Mouse (Mus musculus): ENCODE data around the gene Cables2.

The Cables2 gene

GRCm38 (mm10) chr2:180256296-180257000, 16.8 kb downstream of the Cables2 start:
- peak; percentile 91 for DNase-seq (ENCODE audit: low read depth, low spot score)

- DNase-seq (ENCODE audit: low read depth, low spot score) = peak; percentile 79
Measured at GRCm38 (mm10) chr2:180255701-180256100, 17.6 kb downstream of the Cables2 start.

- no peak for DNase-seq (ENCODE audit: low read depth, low spot score)
Measured at GRCm38 (mm10) chr2:180254436-180255209, 18.7 kb downstream of the Cables2 start.

- DNase-seq (ENCODE audit: low read depth, low spot score) = peak; percentile 94
Measured at GRCm38 (mm10) chr2:180251838-180252237, 21.5 kb downstream of the Cables2 start.

GRCm38 (mm10) chr2:180250930-180251611, 22.2 kb downstream of the Cables2 start:
- DNase-seq (ENCODE audit: low read depth, low spot score) = peak; percentile 97

DNA sequence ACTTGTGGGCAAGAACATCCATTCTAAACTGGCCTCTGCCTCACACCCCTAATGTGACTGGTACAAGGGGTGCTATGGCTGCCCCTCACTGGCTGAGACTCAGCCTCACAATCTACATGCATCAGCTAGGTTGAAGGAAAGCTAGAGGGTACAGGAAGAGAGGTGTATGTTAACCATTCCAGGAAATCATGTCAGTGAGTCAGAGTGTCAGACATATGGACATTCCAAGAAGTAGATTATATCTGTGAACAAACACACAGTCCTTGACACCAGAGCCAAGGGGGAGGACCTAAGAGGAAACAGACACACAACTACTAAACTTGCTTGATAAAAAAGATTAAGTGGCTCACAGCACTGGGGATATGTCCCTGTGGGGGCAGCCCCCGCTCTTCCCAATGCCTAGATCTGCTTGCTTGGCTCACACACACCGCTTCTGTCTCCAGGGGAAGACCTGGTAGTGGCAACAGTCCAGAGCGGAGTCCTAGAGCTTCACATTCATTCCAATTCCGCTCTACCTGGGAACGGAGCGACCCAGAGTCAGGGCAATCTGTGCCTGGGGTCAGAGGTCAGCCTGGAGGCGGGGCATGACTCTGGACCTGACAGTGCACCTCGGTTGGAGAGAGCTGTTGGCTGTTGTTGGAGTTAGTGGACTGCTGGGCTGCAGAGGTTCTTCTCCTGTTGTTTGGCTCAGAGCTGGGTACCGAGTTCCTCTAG, 24.2 kb downstream of the Cables2 start:
- no peak for DNase-seq (ENCODE audit: low read depth, low spot score)

DNA sequence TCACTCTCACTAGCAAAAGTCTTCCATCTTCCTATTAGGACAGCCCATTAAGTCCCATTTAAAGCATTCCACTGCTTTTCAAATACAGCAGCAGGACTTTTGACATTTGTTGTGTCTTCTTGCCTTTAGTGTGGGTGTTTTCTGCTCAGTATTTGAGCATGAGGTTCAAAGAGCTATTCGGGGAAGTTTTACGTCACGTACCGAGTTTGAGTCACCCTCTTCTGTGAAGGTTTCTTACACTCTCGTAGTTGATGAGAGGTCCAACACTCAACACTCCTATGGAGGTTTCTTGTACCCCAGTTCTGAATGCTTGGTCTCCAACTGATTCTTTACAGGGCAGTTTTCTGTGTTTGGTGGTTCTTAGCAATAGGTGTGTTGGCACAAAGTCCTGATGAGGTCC, 25.4 kb downstream of the Cables2 start:
- DNase-seq (ENCODE audit: low read depth, low spot score) = no peak

DNA sequence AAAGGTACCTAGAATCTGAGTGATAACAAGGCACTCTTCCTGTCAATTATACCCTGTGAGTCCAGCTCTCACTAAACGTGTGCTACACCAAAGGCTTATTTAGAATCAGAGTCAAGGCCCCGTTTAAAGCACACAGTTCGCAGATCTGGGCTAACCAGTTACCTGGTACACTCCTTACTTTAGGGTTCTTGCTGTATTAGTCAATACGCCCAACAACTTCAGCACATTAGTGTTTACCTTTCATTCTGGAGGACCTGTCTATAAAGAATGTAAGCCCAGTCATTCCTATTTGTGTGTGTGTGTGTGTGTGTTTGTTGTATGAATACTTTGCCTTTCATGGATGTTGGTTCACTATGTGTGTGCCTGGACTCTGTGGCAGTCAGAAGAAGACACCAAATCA, 30.2 kb downstream of the Cables2 start:
- no peak for DNase-seq (ENCODE audit: low read depth, low spot score)

GRCm38 (mm10) chr2:180238591-180238990, 34.7 kb downstream of the Cables2 start:
- DNase-seq (ENCODE audit: low read depth, low spot score) = no peak

DNA sequence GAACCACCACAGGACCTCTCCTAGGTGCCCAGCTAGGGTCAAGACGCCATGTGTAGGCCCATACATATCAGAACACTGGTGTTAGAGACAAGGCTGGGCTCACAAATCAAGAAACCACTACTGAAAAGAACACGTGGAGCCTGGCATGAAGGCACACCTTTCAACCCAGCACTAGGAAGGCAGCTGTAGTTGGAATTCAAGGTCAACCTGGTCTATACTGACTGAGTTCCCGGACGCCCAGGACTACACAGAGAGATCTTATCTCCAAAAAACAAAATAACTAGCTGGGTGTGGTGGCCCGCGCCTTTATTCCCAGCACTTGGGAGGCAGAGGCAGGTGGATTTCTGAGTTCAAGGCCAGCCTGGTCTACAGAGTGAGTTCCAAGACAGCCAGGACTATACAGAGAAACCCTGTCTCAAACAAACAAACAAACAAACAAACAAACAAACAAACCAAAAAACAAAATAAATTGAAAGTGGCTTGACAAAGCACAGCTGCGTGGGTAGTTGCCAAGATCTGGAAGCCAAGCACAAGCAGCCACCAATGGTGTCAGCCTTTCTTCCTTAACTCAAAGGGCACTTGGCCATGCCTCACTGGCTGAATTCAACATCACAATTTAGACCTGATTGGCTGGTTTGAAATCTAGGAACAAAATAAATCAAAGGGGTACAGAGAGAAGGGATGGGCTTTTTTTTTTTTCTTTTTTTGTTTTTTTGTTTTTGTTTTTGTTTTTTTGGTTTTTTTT, 35.5 kb downstream of the Cables2 start:
- peak; percentile 90 for DNase-seq (ENCODE audit: low read depth, low spot score)

DNA sequence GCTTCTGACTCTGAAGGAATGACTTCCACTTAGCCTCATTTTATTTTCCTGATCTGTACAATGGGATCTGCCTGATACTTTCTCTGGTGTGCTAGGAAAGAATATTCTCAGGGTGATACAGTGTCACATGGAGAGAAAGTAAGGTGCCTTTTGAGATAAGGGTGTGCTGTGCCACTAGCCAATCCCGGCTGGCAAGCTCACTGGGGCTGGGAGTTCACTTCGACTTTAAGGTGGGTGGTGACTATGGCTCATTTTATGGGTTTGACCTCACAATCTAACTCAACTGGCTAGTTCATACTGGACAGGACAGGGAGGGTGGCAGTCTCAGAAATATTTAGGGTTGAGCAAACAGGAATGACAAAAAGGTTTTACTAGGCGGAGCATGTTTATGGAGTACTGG, 36.4 kb downstream of the Cables2 start:
- DNase-seq (ENCODE audit: low read depth, low spot score) = peak; percentile 47

GRCm38 (mm10) chr2:180236500-180236899, 36.8 kb downstream of the Cables2 start:
- DNase-seq (ENCODE audit: low read depth, low spot score) = peak; percentile 52

- no peak for DNase-seq (ENCODE audit: low read depth, low spot score)
Measured at GRCm38 (mm10) chr2:180235788-180236187, 37.5 kb downstream of the Cables2 start.

GRCm38 (mm10) chr2:180234980-180235379, 38.3 kb downstream of the Cables2 start:
- peak; percentile 79 for DNase-seq (ENCODE audit: low read depth, low spot score)

GRCm38 (mm10) chr2:180234353-180234752, 38.9 kb downstream of the Cables2 start:
- no peak for DNase-seq (ENCODE audit: low read depth, low spot score)

DNA sequence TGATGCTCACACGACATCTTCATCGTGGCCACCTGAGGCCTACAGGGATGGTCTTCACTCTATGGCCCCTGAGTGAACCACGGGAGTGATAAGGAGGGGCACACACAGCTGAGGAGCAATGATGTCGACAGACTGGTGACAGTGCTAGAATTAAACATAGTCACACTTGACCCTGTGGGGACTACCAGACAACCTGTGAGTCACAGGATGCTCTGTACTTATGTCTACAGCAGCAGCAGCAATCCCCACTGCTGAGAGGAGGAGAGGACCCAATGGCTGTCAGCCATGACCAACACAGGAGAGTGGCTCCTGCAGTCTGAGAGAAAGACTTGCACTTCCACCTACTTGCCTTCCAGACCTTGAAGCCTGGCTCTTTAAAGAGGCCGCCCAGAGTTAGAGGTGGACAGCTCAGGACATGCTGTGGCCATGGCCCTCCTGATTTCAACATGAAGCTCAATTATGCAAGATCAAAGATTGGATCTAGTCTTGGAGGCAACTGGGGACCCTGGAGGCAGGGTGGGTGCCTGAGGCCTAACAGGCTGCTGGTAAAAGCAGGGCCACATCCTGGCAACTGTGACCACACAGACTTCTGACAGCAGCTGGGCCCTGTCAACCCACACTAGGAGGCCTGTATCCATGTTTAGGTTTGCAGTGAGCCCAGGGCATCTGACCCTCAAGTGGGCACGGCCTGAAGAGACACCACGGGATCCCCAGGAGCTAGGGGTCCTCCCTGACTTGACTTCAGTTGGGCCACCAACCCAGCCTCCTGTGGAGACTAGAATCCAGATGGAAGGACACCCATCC, 40.0 kb downstream of the Cables2 start:
- DNase-seq (ENCODE audit: low read depth, low spot score) = no peak

DNA sequence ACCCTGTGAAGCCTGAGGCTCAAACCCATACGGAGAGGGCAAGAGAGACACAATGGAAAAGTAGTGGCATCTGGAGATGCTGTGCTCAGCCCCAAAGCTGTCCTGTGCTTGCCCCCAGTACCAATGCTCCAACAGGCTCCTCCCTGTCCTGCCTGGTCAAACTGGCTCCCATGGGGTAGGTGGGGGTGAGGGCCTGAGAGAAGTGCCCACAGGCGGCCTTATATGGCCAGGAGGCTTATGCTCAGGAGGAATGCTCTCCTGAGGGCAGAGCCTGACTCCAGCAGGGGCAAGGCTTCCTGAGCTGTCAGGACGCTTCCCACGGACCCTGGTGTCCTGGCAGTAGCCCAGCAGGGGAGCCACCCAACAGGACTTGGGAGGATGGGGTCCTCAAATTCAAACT, 42.8 kb downstream of the Cables2 start:
- DNase-seq (ENCODE audit: low read depth, low spot score) = no peak

DNA sequence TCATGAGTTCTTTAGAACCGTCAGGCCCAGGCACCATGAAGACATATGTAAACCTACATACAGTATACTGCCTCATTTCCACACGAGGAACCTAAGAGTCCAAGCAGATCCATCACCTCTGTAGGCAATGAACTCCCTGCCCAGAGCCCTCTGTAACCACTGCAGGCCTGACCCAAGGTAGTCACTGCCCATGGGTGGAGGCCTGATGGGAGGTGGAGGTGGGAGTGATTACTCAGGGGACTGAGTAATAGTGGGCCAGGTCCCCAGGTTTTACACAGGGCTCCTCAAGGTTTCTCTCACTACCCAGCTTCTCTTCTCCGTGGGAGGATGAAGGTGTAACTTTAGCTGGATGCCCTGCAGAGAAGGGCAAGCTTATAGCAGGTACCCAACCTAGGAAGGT, 44.2 kb downstream of the Cables2 start:
- DNase-seq (ENCODE audit: low read depth, low spot score) = no peak

DNA sequence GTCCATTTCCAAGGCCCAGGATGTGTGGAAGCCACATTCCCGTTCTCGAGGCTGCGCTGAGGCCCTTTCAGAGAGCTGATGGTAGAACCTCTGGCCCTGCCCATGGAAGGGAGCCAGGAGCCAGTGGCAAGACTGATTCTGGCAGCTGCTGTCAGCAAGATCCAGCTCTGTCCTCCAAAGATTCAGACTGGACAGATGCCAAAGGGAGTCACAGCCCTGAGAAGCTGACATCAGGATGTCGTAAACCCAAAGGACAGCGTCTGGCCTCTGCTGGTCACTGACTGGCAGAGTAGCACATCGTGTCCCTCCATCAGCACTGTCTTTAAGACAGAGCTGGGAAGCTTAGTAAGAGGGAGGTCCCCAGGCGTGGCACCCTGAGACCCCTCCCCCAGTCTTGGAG, 44.7 kb downstream of the Cables2 start:
- DNase-seq (ENCODE audit: low read depth, low spot score) = no peak

- DNase-seq (ENCODE audit: low read depth, low spot score) = no peak
Measured at GRCm38 (mm10) chr2:180228060-180228458, 45.2 kb downstream of the Cables2 start.

All from R1 (cell line).